Mouse (Mus musculus): ENCODE data around the gene Mettl25.

DNA sequence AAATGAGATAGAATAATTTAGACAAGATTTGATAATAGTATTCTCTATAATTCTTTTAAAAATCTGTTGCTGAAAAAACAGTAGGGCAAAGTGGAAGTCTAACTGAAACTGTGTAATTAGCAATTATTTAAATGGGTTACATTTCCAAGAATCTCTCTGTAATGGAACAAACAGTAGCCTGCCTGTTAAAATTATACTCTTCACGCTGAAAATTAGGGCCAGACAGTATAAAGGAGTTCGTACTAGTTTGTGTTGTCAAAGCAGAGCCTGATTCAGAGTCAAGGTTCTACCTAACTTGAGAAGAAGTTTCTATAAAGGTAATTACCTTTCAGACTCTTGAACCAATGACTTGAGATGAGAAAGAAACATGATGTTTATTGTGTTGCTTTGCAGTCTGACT, 113.4 kb downstream of the Mettl25 start:
- TF ChIP-seq CTCF (conservative IDR thresholded peaks at IDR 0.05; ENCODE audit: low read length) (no peak), POU5F1 (IDR thresholded peaks at IDR 0.05; ENCODE audit: borderline replicate concordance, low read length) (no peak), NANOG (IDR thresholded peaks at IDR 0.05; ENCODE audit: borderline replicate concordance, low read length) (no peak)

Measured in E14TG2a.4 (cell line).